Mouse (Mus musculus): ENCODE data around the gene Arvcf. TPM values are rescaled to one million over a fixed set of nuclear protein-coding genes. Genes with fewer than 3 reads are reported as not detected.

Gene Arvcf
- total and polyA plus RNA-seq, 3 experiments = 64.0 to 188 (median 154) TPM

DNA sequence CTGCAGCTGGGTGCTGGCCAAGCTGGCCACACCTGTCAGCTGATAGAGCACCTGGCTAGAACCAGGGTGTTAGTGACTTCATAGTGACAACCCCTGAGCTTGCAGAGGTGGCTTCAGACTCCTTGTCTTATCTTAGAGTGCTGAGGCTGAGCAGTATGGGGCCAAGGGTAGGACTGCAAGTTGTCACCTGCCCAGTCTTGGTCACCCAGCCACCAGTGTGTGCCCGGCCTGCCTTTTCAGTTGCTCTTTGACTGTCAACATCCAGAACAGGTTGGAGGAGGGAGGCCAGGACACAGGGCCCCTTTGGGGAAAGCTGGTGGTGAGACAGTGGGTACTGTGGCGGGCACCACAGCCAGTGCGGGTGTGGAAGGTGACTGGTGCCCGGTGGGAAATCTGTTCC is 101.0 kb downstream of the Arvcf start:
- H3K4me1 ChIP-seq (ENCODE audit: insufficient read depth, low read depth, low read length) = peaks cover 9% of the 10 kb centered on the region
- ATAC-seq (ENCODE audit: extremely low read depth, insufficient number of reproducible peaks, low FRiP score, poor library complexity, severe bottlenecking) = no peak
- no peaks in the 10 kb centered on the region for H3K9me3 ChIP-seq (replicated peaks)
- no peak for DNase-seq (ENCODE audit: low spot score)
- no peak overlapping the region for H3K4me3 ChIP-seq (ENCODE audit: low read depth, low read length)
- no peaks in the 10 kb centered on the region for H3K27me3 ChIP-seq (ENCODE audit: insufficient read depth, low read length)
- H3K36me3 ChIP-seq (replicated peaks) = peaks cover 94% of the 10 kb centered on the region
- TF ChIP-seq POLR2AphosphoS5 (IDR thresholded peaks at IDR 0.05; ENCODE audit: insufficient replicate concordance, low read depth, low read length) (no peak), GATA2 (IDR thresholded peaks at IDR 0.05; ENCODE audit: borderline replicate concordance, low read depth, low read length) (no peak), TAL1 (conservative IDR thresholded peaks at IDR 0.05; ENCODE audit: low read depth, low read length) (no peak), GATA1 (IDR thresholded peaks at IDR 0.05; ENCODE audit: borderline replicate concordance, low read length) (no peak), CTCF (IDR thresholded peaks at IDR 0.05; ENCODE audit: low read depth, low read length) (no peak)

DNA sequence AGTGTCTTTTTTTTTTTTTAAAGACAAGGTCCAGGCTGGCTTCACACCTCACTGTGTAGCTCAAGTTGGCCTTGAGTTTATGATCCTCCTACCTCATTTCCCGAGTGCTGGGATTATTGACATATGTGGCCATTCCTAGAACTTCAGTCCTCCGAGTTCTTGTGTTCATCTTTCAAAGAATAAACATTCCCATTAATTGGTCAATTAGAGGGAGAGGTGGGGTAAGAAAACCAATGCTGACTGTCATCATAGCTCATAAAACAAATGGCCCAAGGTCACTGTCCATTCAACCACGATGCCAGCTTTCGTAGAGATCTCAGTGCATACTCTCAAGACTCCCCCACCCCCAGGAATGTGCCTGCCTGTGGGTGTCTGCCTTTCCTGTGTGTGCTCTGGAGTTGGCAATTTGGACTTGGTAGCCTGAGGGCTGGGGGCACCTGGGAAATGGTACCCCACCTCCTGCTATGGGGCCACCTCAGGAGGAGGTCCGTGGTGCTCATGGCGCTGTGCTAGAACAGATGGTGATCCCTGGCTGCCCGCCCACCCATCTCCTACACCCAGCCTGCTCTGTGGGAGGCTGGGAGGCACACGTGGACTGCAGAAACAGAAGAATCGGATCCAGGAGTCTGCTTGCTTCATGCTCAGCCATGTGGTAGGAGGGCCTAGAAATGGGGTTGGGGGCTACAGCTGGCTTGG is 103.7 kb downstream of the Arvcf start:
- Histone ChIP-seq H3K4me1 (ENCODE audit: insufficient read depth, low read depth, low read length) (peaks cover 12% of the 10 kb centered on the region), H3K36me3 (replicated peaks) (peaks cover 96% of the 10 kb centered on the region), H3K27me3 (ENCODE audit: insufficient read depth, low read length) (no peaks in the 10 kb centered on the region), H3K9me3 (replicated peaks) (no peaks in the 10 kb centered on the region), H3K4me3 (ENCODE audit: low read depth, low read length) (no peak overlapping the region)
- TF ChIP-seq GATA2 (IDR thresholded peaks at IDR 0.05; ENCODE audit: borderline replicate concordance, low read depth, low read length) (no peak), GATA1 (IDR thresholded peaks at IDR 0.05; ENCODE audit: borderline replicate concordance, low read length) (no peak), POLR2AphosphoS5 (IDR thresholded peaks at IDR 0.05; ENCODE audit: insufficient replicate concordance, low read depth, low read length) (no peak), CTCF (IDR thresholded peaks at IDR 0.05; ENCODE audit: low read depth, low read length) (no peak), TAL1 (conservative IDR thresholded peaks at IDR 0.05; ENCODE audit: low read depth, low read length) (no peak)
- ATAC-seq (ENCODE audit: extremely low read depth, insufficient number of reproducible peaks, low FRiP score, poor library complexity, severe bottlenecking) = no peak
- DNase-seq (ENCODE audit: low spot score) = no peak

DNA sequence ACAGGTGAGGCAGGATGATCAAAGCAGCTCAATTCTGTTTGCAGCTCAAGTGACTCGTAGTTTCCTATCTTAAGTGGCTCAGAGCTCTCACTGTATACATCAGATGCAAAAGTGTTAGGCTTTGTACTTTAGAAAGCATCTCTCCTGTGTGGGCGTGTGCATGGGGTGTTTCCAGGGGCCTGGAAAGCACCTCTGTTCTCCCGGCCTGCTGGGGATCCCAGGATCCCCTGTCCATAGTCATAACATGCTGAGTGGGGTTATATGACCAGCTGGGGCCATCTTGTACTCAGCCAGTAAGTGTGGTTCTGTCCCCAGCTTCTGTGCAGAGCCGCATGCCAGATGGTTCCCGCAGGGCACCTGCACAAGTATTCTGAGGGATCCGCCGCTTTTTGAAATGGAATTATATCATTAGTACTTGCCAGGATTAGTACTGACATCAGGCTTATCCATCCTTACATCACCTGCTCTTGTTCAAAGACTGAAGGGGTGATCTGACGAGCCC is 104.4 kb downstream of the Arvcf start:
- H3K9me3 ChIP-seq (replicated peaks) = no peaks in the 10 kb centered on the region
- H3K27me3 ChIP-seq (ENCODE audit: insufficient read depth, low read length) = no peaks in the 10 kb centered on the region
- no peak for ATAC-seq (ENCODE audit: extremely low read depth, insufficient number of reproducible peaks, low FRiP score, poor library complexity, severe bottlenecking)
- H3K4me1 ChIP-seq (ENCODE audit: insufficient read depth, low read depth, low read length) = peaks cover 15% of the 10 kb centered on the region
- H3K36me3 ChIP-seq (replicated peaks) = peaks cover 98% of the 10 kb centered on the region
- H3K4me3 ChIP-seq (ENCODE audit: low read depth, low read length) = no peak overlapping the region
- DNase-seq (ENCODE audit: low spot score) = no peak
- TF ChIP-seq GATA1 (IDR thresholded peaks at IDR 0.05; ENCODE audit: borderline replicate concordance, low read length) (no peak), TAL1 (conservative IDR thresholded peaks at IDR 0.05; ENCODE audit: low read depth, low read length) (no peak), POLR2AphosphoS5 (IDR thresholded peaks at IDR 0.05; ENCODE audit: insufficient replicate concordance, low read depth, low read length) (no peak), GATA2 (IDR thresholded peaks at IDR 0.05; ENCODE audit: borderline replicate concordance, low read depth, low read length) (no peak), CTCF (IDR thresholded peaks at IDR 0.05; ENCODE audit: low read depth, low read length) (no peak)

DNA sequence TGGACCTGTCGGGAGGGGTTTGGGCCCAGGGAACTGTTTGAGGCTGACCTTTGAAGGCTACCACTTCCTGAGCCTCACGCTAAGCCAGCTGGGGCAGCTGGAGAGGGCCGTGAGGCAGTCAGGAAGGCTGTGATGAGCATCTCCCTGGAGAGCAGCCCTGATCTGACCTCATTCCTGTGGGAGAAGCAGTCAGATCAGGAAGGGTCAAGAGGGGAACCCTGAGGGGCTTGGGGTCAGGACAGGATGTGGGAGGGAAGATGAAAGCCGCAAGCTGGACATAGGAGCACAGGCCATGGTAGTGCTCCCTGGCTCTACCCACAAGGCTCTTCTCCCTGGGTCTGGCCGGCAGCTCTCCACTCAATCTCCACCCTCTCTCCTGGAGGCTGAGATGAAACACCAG is 105.9 kb downstream of the Arvcf start:
- DNase-seq (ENCODE audit: low spot score) = no peak
- Histone ChIP-seq H3K27me3 (ENCODE audit: insufficient read depth, low read length) (no peaks in the 10 kb centered on the region), H3K4me3 (ENCODE audit: low read depth, low read length) (no peak overlapping the region), H3K36me3 (replicated peaks) (peaks cover 98% of the 10 kb centered on the region), H3K9me3 (replicated peaks) (no peaks in the 10 kb centered on the region), H3K4me1 (ENCODE audit: insufficient read depth, low read depth, low read length) (peaks cover 29% of the 10 kb centered on the region)
- TF ChIP-seq GATA1 (IDR thresholded peaks at IDR 0.05; ENCODE audit: borderline replicate concordance, low read length) (no peak), TAL1 (conservative IDR thresholded peaks at IDR 0.05; ENCODE audit: low read depth, low read length) (no peak), POLR2AphosphoS5 (IDR thresholded peaks at IDR 0.05; ENCODE audit: insufficient replicate concordance, low read depth, low read length) (no peak), CTCF (IDR thresholded peaks at IDR 0.05; ENCODE audit: low read depth, low read length) (no peak), GATA2 (IDR thresholded peaks at IDR 0.05; ENCODE audit: borderline replicate concordance, low read depth, low read length) (no peak)
- ATAC-seq (ENCODE audit: extremely low read depth, insufficient number of reproducible peaks, low FRiP score, poor library complexity, severe bottlenecking) = no peak

GRCm38 (mm10) chr16:18455407-18455806 is 107.4 kb downstream of the Arvcf start:
- Histone ChIP-seq H3K4me3 (ENCODE audit: low read depth, low read length) (no peak overlapping the region), H3K4me1 (ENCODE audit: insufficient read depth, low read depth, low read length) (peaks cover 40% of the 10 kb centered on the region), H3K9me3 (replicated peaks) (no peaks in the 10 kb centered on the region), H3K36me3 (replicated peaks) (peaks cover 92% of the 10 kb centered on the region), H3K27me3 (ENCODE audit: insufficient read depth, low read length) (no peaks in the 10 kb centered on the region)
- ATAC-seq (ENCODE audit: extremely low read depth, insufficient number of reproducible peaks, low FRiP score, poor library complexity, severe bottlenecking) (no peak), DNase-seq (ENCODE audit: low spot score) (no peak)
- TF ChIP-seq TAL1 (conservative IDR thresholded peaks at IDR 0.05; ENCODE audit: low read depth, low read length) = no peak
- TF ChIP-seq GATA2 (IDR thresholded peaks at IDR 0.05; ENCODE audit: borderline replicate concordance, low read depth, low read length) = no peak
- no peak for TF ChIP-seq GATA1 (IDR thresholded peaks at IDR 0.05; ENCODE audit: borderline replicate concordance, low read length)
- TF ChIP-seq CTCF (IDR thresholded peaks at IDR 0.05; ENCODE audit: low read depth, low read length) = no peak
- TF ChIP-seq POLR2AphosphoS5 (IDR thresholded peaks at IDR 0.05; ENCODE audit: insufficient replicate concordance, low read depth, low read length) = no peak

Other genes starting within 250 kb of the Arvcf start
- gene Rtn4r, start 220.5 kb upstream of the Arvcf start, total RNA-seq (2014; fragmentation: Nextera tagmentation) = not detected in 2 replicates
- gene Rtn4r, start 220.5 kb upstream of the Arvcf start, total RNA-seq (2017) = 0.11 and 0.23 TPM in 2 replicates
- not detected in 2 replicates for gene Rtn4r, start 220.5 kb upstream of the Arvcf start, polyA plus RNA-seq (2012)
- gene Ccdc188, start 130.3 kb upstream of the Arvcf start, total RNA-seq (2014; fragmentation: Nextera tagmentation) = not detected in 2 replicates
- not detected in 2 replicates for gene Ccdc188, start 130.3 kb upstream of the Arvcf start, total RNA-seq (2017)
- gene Ccdc188, start 130.3 kb upstream of the Arvcf start, polyA plus RNA-seq (2012) = not detected in 2 replicates
- 0.45 and 1.5 TPM in 2 replicates for gene Zdhhc8, start 113.0 kb upstream of the Arvcf start, total RNA-seq (2014; fragmentation: Nextera tagmentation)
- gene Zdhhc8, start 113.0 kb upstream of the Arvcf start, total RNA-seq (2017) = 0.46 and 0.71 TPM in 2 replicates
- 4.7 and 5.7 TPM in 2 replicates for gene Zdhhc8, start 113.0 kb upstream of the Arvcf start, polyA plus RNA-seq (2012)
- 72.5 and 76.6 TPM in 2 replicates for gene Trmt2a, start 99.5 kb upstream of the Arvcf start, total RNA-seq (2014; fragmentation: Nextera tagmentation)
- 107 and 122 TPM in 2 replicates for gene Trmt2a, start 99.5 kb upstream of the Arvcf start, total RNA-seq (2017)
- 86.8 and 91.4 TPM in 2 replicates for gene Trmt2a, start 99.5 kb upstream of the Arvcf start, polyA plus RNA-seq (2012)
- gene Ranbp1, start 99.5 kb upstream of the Arvcf start, total RNA-seq (2014; fragmentation: Nextera tagmentation) = 543 and 645 TPM in 2 replicates
- 405 and 431 TPM in 2 replicates for gene Ranbp1, start 99.5 kb upstream of the Arvcf start, total RNA-seq (2017)
- 1,262 and 1,589 TPM in 2 replicates for gene Ranbp1, start 99.5 kb upstream of the Arvcf start, polyA plus RNA-seq (2012)
- gene Gm49776, start 89.9 kb upstream of the Arvcf start, total RNA-seq (2014; fragmentation: Nextera tagmentation) = not detected in 2 replicates
- 0.35 TPM in 1 of 2 replicates, not detected in the other for gene Gm49776, start 89.9 kb upstream of the Arvcf start, total RNA-seq (2017)
- not detected in 2 replicates for gene Gm49776, start 89.9 kb upstream of the Arvcf start, polyA plus RNA-seq (2012)
- 52.8 and 52.9 TPM in 2 replicates for gene Dgcr8, start 58.9 kb upstream of the Arvcf start, total RNA-seq (2014; fragmentation: Nextera tagmentation)
- 45.9 and 52.7 TPM in 2 replicates for gene Dgcr8, start 58.9 kb upstream of the Arvcf start, total RNA-seq (2017)
- 5.9 and 9.8 TPM in 2 replicates for gene Dgcr8, start 58.9 kb upstream of the Arvcf start, polyA plus RNA-seq (2012)
- gene Tango2, start 79 bp upstream of the Arvcf start, total RNA-seq (2014; fragmentation: Nextera tagmentation) = 87.0 and 88.7 TPM in 2 replicates
- 40.7 and 47.9 TPM in 2 replicates for gene Tango2, start 79 bp upstream of the Arvcf start, total RNA-seq (2017)
- 37.3 and 42.8 TPM in 2 replicates for gene Tango2, start 79 bp upstream of the Arvcf start, polyA plus RNA-seq (2012)
- gene Txnrd2, start 78.2 kb downstream of the Arvcf start, total RNA-seq (2014; fragmentation: Nextera tagmentation) = 25.3 and 50.3 TPM in 2 replicates
- 12.8 and 18.3 TPM in 2 replicates for gene Txnrd2, start 78.2 kb downstream of the Arvcf start, total RNA-seq (2017)
- 16.4 and 18.5 TPM in 2 replicates for gene Txnrd2, start 78.2 kb downstream of the Arvcf start, polyA plus RNA-seq (2012)
- 51.1 and 59.0 TPM in 2 replicates for gene Comt, start 78.7 kb downstream of the Arvcf start, total RNA-seq (2014; fragmentation: Nextera tagmentation)
- gene Comt, start 78.7 kb downstream of the Arvcf start, total RNA-seq (2017) = 36.7 and 53.7 TPM in 2 replicates
- 25.2 and 47.5 TPM in 2 replicates for gene Comt, start 78.7 kb downstream of the Arvcf start, polyA plus RNA-seq (2012)
- gene Gnb1l, start 150.5 kb downstream of the Arvcf start, total RNA-seq (2014; fragmentation: Nextera tagmentation) = 4.0 and 7.9 TPM in 2 replicates
- 5.3 and 6.1 TPM in 2 replicates for gene Gnb1l, start 150.5 kb downstream of the Arvcf start, total RNA-seq (2017)
- 8.0 and 10.6 TPM in 2 replicates for gene Gnb1l, start 150.5 kb downstream of the Arvcf start, polyA plus RNA-seq (2012)
- gene Rtl10, start 150.7 kb downstream of the Arvcf start, total RNA-seq (2014; fragmentation: Nextera tagmentation) = 9.3 and 9.9 TPM in 2 replicates
- 3.5 and 4.2 TPM in 2 replicates for gene Rtl10, start 150.7 kb downstream of the Arvcf start, total RNA-seq (2017)
- gene Rtl10, start 150.7 kb downstream of the Arvcf start, polyA plus RNA-seq (2012) = 7.1 and 8.3 TPM in 2 replicates
- not detected in 2 replicates for gene Tbx1, start 242.5 kb downstream of the Arvcf start, total RNA-seq (2014; fragmentation: Nextera tagmentation)
- gene Tbx1, start 242.5 kb downstream of the Arvcf start, total RNA-seq (2017) = 0.11 TPM in 1 of 2 replicates, not detected in the other
- gene Tbx1, start 242.5 kb downstream of the Arvcf start, polyA plus RNA-seq (2012) = not detected in 2 replicates